Mouse (Mus musculus) MEL (cell line): ENCODE measurements around the gene Gm3045.

Experiments used
- CTCF ChIP-seq, 3 experiments: IDR thresholded peaks in 2 of 3; conservative IDR thresholded peaks in 1 of 3; 2 replicates each; pipeline ENCODE4 v1.5.1; 2011 to 2012; ENCODE audit warnings: low read length in 3 of 3, low read depth in 2 of 3, mild to moderate bottlenecking in 2 of 3, improper control_type of control experiment in 1 of 3, inconsistent platforms in 1 of 3, mixed read lengths in 1 of 3, moderate library complexity in 1 of 3; ENCODE audit not compliant: control insufficient read depth in 1 of 3, insufficient read depth in 1 of 3, poor library complexity in 1 of 3, severe bottlenecking in 1 of 3
- EP300 ChIP-seq, 2 experiments: IDR thresholded peaks; 2 replicates each; pipeline ENCODE4 v1.6.1; 2011; ENCODE audit warnings: improper control_type of control experiment in 2 of 2, low read length in 2 of 2, low read depth in 1 of 2, mild to moderate bottlenecking in 1 of 2
- ETS1 ChIP-seq: IDR thresholded peaks from 2 replicates; pipeline ENCODE4 v1.6.1; 2012; ENCODE audit warnings: low read depth, mild to moderate bottlenecking, inconsistent platforms, low read length, improper control_type of control experiment, moderate library complexity
- GABPA ChIP-seq: IDR thresholded peaks from 2 replicates; pipeline ENCODE4 v1.6.1; 2012; ENCODE audit warnings: low read depth, mild to moderate bottlenecking, inconsistent platforms, low read length, improper control_type of control experiment, moderate library complexity
- GATA1 ChIP-seq: IDR thresholded peaks from 2 replicates; pipeline ENCODE4 v1.6.1; 2011; ENCODE audit warnings: low read depth, low read length, improper control_type of control experiment
- MAFK ChIP-seq: IDR thresholded peaks from 2 replicates; pipeline ENCODE4 v1.6.1; 2011; ENCODE audit warnings: low read depth, mild to moderate bottlenecking, low read length, improper control_type of control experiment, borderline replicate concordance
- NRF1 ChIP-seq: IDR thresholded peaks from 2 replicates; pipeline ENCODE4 v1.6.1; 2014; ENCODE audit warnings: low read depth, mild to moderate bottlenecking, inconsistent platforms, low read length, improper control_type of control experiment, moderate library complexity; ENCODE audit not compliant: poor library complexity, insufficient read depth, severe bottlenecking
- POLR2A ChIP-seq, 2 experiments: IDR thresholded peaks; 2 replicates each; pipeline ENCODE4 v1.6.1; 2011 to 2012; ENCODE audit warnings: low read length in 2 of 2, mild to moderate bottlenecking in 2 of 2, control low read depth in 1 of 2, improper control_type of control experiment in 1 of 2, low read depth in 1 of 2, moderate library complexity in 1 of 2; ENCODE audit not compliant: control insufficient read depth in 1 of 2, insufficient read depth in 1 of 2, poor library complexity in 1 of 2
- TBP ChIP-seq: IDR thresholded peaks from 2 replicates; pipeline ENCODE4 v1.8.0; 2011; ENCODE audit warnings: low read depth, low read length, improper control_type of control experiment
- TCF12 ChIP-seq: IDR thresholded peaks from 2 replicates; pipeline ENCODE4 v1.6.1; 2014; ENCODE audit warnings: low read depth, mild to moderate bottlenecking, inconsistent platforms, low read length, improper control_type of control experiment, moderate library complexity
- ZKSCAN1 ChIP-seq: IDR thresholded peaks from 2 replicates; pipeline ENCODE4 v1.6.1; 2012; ENCODE audit warnings: low read depth, mild to moderate bottlenecking, inconsistent platforms, low read length, improper control_type of control experiment, moderate library complexity

DNA sequence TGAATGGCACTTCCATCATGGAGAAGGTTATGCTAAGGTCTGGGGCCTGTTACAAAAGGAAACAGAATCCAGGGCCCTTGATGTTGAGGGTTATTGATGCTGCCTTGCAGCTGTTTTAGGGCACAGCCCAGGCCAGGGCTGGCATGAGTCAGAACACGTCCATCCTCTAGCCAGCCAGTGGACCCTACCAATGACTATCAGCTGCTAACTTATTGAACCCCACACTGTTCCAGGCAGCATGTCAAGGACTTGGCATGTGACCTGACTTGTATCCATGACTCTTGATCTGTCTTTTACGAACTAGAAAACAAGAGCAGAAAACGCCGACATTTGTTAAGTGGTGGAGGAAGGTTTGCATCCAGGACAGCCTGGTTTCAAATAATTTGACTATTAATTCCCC lies 36.4 kb downstream of the Gm3045 start:
- TF ChIP-seq POLR2A (IDR thresholded peaks at IDR 0.05; ENCODE audit: control insufficient read depth in 1 of 2, insufficient read depth in 1 of 2, low read depth in 1 of 2, low read length in 2 of 2, poor library complexity in 1 of 2): no peak
- TF ChIP-seq EP300 (IDR thresholded peaks at IDR 0.05; ENCODE audit: low read depth in 1 of 2, low read length in 2 of 2): no peak
- no peak for TF ChIP-seq ZKSCAN1
- TF ChIP-seq ETS1: no peak
- TF ChIP-seq MAFK: no peak
- TF ChIP-seq CTCF (IDR thresholded peaks at IDR 0.05 in 2 of 3, conservative IDR thresholded peaks at IDR 0.05 in 1 of 3; ENCODE audit: control insufficient read depth in 1 of 3, insufficient read depth in 1 of 3, low read depth in 2 of 3, low read length in 3 of 3, poor library complexity in 1 of 3, severe bottlenecking in 1 of 3): no peak
- TF ChIP-seq TBP: no peak
- TF ChIP-seq GATA1: no peak
- no peak for TF ChIP-seq NRF1
- no peak for TF ChIP-seq TCF12
- no peak for TF ChIP-seq GABPA
